25 mouse cellular contexts compared by ENCODE assay signal in genomic region chr14:102990765-102991164, GRCm38 (mm10). TPM values are rescaled to one million over a fixed set of nuclear protein-coding genes. Genes with fewer than 3 reads are reported as not detected.
DNase-seq lines count a peak whose midpoint lies in the region; ATAC-seq and TF ChIP-seq lines count a peak whose summit lies in the region.
"Had no signal": no experiment of that assay in that cellular context is flagged by ENCODE, and none has a peak within 500 bp of the region (broad histone marks: within the 10 kb centered on the region; RNA-seq: fewer than 3 reads in every experiment).

No protein-coding gene starts in this region.

- no peak for ATAC-seq in cerebellum, adult (ENCODE audit: insufficient number of reproducible peaks, low FRiP score, low TSS enrichment)
- ATAC-seq: lung, postnatal 0 days; midbrain, embryonic 15.5 days; Patski had no signal

- DNase-seq in cerebellum, postnatal 10 days: peak; percentile 47 to 55
- DNase-seq in layer of hippocampus, adult 11-12 months (ENCODE audit: low spot score): peak; percentile 38
- DNase-seq in layer of hippocampus, adult 9-10 months (ENCODE audit: low spot score): no peak
- DNase-seq in brain, embryonic 14.5 days (ENCODE audit: low read depth): peak; percentile 56
- peak; percentile 17 to 33 for DNase-seq in layer of hippocampus, postnatal 10 days (ENCODE audit: low spot score in 2 of 2)
- no peak for DNase-seq in thymus, postnatal 36 days
- DNase-seq: B cell, adult 2 months; cerebellum, adult 9-10 months; kidney, adult 2 months; right cerebral cortex, adult 18-20 months had no signal

- TF ChIP-seq CTCF in brain, embryonic 14.5 days (IDR thresholded peaks at IDR 0.05; ENCODE audit: borderline replicate concordance, extremely low read depth, insufficient read depth, insufficient read length): no peak

- no peak for TF ChIP-seq POLR2A in brain, embryonic 14.5 days (IDR thresholded peaks at IDR 0.05; ENCODE audit: borderline replicate concordance, extremely low read depth, insufficient read depth, insufficient read length, poor library complexity, severe bottlenecking)

RNA-seq across cellular contexts. Expression of gene Kctd12, which starts 8.3 kb away (rescaled TPM):
- 23.1 and 39.3 TPM in 2 replicates for polyA plus RNA-seq in brain, embryonic 14.5 days (2012; rRNA removed)
- total RNA-seq in layer of hippocampus, postnatal 10 days (2021): 100 to 1,000 TPM in 1 of 2 experiments, 10 to 100 TPM in 1; 90.5 to 105 TPM

RNA-seq across cellular contexts. Expression of gene Acod1, which starts 56.0 kb away (rescaled TPM):
- polyA plus RNA-seq in brain, embryonic 14.5 days (2012; rRNA removed): 0.03 TPM in 1 of 2 replicates, not detected in the other
- total RNA-seq in layer of hippocampus, postnatal 10 days (2021): not detected
- total RNA-seq: gastrocnemius, adult 8-10 months; left cerebral cortex, adult 8-10 months had no signal
- polyA plus RNA-seq: embryonic facial prominence, embryonic 10.5 days; G1E; heart, embryonic 16.5 days; hindbrain, embryonic 15.5 days; intestine, embryonic 14.5 days; kidney, adult 2 months; kidney, postnatal 0 days; limb, embryonic 11.5 days; liver, embryonic 16.5 days; midbrain, embryonic 15.5 days; neural tube, embryonic 12.5 days had no signal

Comparison
In these comparisons a context has a peak if more than half of its experiments do, and no peak if none do; other contexts are left out.
1. DNase-seq: peak in cerebellum, postnatal 10 days (2 of 2), layer of hippocampus, adult 11-12 months (single experiment), brain, embryonic 14.5 days (single experiment) and layer of hippocampus, postnatal 10 days (2 of 2); none in layer of hippocampus, adult 9-10 months (single experiment) and thymus, postnatal 36 days (0 of 2).